Mouse (Mus musculus): ENCODE results near the gene Hyal3.

The Hyal3 gene

DNA sequence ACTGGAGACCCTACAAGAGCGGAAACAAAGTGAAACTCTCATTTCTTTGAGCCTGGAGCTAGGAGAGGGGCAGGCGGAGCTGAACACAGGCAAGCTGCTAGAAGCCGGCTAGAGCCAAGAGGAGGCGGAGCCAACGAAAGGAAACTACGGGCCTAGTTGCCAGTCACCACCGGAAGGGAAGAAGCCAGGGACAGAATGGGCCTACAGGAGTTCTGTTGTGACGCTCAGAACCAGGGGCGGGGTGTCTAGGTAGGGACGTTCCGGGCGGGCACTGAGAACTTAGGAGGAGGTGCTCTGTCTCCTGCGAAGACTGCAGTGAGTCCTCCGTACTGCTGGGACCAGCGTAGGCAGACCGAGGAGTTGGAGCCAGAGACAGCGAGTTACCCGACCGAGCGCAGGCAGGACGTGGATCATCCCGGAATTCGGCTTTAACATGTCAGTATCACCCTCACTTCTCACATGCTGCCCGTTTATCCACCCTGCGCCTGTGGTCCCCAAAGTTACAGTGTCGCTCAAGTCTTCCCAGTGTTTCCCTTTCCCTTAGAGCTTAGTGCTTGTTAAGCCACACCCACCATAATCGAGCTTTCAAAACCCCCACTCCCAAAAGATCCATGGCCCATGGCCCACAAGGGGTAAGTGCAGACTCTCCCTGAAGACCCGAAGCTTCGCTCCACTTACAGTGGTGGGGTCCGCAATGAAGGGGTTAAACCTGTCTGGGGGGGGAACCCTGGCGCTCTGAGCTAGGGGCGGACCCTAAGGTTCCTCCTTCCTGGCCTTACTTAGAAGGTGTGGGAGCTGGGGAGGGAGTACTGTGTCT lies at the start of gene Hyal3:
Gene Hyal3 (plus strand): TSS at position 318 of the 817 bp plus-strand sequence.
- DNase-seq (ENCODE audit: low read depth) = peak; percentile 85

DNA sequence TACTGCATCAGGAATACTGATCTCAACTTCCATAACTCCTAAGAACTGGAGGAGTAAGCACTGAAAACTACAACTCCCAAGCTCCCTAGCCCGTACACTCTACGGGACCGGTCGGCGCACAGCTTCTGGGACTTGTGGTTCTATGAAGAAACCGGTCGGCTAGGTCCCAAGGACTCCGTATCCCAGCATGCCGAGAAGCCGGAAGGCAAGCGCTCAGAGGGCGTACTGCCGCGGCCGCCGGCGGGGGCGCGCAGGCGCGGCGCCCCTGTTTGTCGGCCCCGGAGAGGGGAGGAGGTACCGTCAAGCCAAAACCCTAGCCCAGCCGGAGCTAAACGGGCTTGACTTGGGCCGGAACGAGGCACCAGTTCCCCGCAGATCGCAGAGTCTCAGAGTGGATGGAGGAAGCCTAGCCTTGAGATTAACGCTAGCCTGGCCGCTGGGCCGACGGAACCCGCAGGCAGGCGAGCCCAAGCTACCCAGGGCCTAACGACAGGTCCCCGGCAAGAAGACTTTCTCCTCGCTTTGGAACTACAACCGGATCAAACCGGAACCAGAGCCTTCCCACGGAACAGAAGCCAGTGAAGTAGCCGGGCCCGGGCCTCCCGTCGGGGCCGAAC lies 46.7 kb upstream of the Hyal3 start, which contains the start of gene Tmem115:
Gene Tmem115 (plus strand): TSS at position 155 of the 617 bp plus-strand sequence.
- peak; percentile 97 for DNase-seq (ENCODE audit: low read depth)

DNA sequence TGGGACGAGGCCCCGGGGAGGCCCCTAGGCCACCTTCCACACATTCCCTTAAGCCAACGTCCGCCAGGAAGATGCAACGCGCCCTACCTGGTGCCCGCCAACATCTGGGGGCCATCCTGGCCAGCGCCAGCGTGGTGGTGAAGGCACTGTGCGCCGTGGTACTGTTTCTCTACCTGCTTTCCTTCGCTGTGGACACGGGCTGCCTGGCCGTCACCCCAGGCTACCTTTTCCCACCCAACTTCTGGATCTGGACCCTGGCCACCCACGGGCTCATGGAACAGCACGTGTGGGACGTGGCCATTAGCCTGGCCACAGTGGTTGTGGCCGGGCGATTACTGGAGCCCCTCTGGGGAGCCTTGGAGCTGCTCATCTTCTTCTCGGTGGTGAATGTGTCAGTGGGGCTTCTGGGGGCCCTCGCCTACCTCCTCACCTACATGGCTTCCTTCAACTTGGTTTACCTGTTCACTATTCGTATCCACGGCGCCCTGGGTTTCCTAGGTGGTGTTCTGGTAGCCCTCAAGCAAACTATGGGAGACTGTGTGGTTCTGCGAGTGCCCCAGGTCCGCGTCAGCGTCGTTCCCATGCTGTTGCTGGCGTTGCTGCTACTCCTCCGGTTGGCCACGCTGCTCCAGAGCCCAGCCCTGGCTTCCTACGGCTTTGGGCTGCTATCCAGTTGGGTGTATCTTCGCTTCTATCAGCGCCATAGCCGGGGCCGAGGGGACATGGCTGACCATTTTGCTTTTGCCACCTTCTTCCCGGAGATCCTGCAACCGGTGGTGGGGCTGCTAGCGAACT lies 46.0 kb upstream of the Hyal3 start:
- DNase-seq (ENCODE audit: low read depth) = no peak

DNA sequence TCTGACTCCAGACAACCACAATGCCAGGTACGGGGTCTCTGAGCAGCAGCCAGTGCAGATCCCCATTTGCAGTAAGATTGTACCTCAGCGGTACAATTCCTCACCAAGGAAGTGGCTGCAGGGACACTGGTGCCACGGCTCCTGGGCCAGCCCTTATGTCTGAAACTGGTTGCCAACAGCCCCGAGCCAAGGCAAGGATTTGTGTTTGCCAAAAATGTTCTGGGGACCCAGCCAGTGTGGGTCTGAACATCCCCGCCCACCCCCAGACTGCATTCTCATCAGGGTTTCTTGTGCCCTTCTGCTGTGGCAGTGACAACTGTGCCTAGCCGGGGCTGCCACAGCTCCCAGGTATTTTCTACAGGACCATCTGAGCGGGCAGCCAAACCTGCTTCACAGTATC lies 42.4 kb upstream of the Hyal3 start:
- no peak for DNase-seq (ENCODE audit: low read depth)

DNA sequence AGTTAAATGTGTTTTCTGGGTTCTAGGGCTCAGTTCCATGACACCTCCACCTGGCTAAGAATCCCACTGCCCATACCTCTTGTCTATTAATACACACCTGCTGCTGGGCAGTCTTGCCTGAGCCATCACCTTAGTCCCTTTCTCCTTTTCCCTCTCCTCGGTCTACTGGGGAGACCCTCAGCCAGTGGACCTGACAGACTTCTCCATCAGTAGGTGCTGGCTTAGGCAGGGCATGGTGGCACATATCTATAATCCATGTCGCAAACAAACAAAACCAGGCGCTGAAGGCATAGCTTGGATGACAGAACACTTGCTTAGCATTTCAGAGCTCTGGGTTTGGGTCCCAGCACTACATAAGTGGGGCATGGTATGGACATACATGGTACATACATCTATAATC lies 41.9 kb upstream of the Hyal3 start:
- DNase-seq (ENCODE audit: low read depth) = no peak

DNA sequence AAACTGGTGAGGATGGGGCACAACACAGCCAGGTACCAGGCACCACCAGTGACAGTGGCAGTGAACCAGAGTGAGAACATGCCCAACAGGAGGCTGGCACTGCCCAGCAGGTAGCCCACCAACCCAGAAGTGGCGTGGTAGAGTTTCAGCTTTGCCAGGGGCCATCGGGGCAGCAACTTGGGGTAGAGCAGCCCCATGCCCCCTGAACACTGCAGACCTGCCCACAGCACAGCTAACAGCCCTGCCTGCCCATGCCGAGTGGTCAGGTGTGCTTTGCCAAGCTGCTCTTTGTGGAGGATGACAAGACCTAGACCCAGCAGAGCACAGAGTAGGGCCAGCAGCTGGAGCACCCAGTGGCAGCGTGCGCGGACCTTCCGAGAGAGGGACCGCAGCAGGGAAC lies 40.7 kb upstream of the Hyal3 start:
- no peak for DNase-seq (ENCODE audit: low read depth)

DNA sequence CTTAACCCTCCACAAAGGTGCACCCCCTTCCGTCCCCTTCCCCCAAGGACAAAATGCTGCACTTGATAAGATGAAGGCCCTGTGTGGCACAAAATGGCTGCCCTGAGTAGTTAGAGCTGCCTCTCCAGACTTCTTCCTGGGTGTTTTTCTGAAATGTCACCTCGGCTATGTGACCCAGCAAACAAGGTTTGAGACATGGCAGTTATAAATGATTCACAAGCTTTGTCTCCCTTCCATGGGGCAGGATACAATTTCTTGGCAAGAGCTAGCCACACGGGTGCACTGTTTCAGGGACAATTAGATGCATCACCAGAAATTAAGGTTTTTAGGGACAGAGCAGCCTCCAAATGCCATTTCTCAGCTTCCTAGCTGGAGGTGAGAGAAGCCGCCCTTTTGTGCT lies 40.2 kb upstream of the Hyal3 start:
- no peak for DNase-seq (ENCODE audit: low read depth)

DNA sequence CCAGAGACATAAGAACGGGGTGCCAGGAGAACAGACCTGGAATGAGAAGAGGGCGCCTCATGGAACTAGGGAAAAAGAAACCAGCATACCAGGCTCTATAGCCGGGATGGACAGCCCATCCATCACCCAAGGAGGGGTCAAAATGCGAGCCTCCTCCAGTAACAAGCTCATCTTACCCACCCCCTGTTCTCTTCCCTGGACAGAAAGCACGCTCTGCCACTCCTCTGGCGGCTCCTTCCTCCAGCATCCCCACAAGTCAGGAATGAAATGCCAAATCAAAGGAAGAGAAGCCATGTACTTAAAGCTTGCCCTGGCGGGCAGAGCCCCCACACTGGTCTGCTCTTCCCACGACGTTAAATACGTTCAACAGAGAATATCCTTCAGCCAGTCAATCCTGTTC lies 39.6 kb upstream of the Hyal3 start:
- no peak for DNase-seq (ENCODE audit: low read depth)

DNA sequence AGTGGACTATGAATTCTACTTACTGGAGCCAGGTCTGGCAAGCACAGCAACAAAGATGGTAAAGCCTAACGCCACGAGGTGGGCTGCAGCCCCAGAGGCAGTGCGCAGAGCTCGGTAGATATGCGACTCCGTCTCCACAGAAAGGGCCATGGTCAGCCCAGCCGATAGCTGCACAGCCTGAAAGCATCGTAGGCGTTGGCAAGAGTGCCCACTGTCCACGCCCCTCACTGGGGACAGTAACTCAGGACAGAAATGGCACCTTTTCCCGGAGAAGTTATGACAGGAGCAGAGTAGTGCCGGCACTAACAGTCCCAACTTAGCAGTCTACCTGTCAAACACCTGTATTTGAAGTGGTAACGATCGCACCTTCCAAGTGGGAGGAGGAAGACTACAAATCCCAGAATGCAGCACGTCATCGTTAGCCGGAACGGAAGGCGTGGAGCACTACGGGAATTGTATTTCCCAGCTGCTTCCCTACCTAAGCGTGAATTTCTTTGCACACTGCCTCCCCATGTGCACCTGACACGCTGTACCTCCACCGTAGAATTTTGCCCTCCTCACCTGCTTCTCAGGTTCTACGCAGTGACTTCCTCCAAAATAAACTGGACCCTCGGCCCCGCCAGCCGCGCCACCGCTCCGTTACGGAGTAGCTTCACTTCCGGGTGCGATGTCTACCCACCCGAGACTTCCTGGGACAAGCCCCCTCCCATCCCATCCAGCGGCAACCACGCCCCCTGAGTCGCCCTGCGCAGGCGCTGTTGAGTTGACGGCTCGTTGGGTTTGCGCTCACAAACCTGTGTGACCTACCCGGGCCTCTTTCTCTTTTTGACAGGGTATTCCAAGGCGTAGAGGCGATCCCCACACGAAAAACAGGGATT lies 38.9 kb upstream of the Hyal3 start, which contains the start of the genes Cyb561d2 and Nprl2:
Gene Cyb561d2 (minus strand): TSS at position 720 of the 878 bp plus-strand sequence.
Gene Nprl2 (plus strand): TSS at position 753 of the 878 bp plus-strand sequence.
- peak; percentile 91 for DNase-seq (ENCODE audit: low read depth)

DNA sequence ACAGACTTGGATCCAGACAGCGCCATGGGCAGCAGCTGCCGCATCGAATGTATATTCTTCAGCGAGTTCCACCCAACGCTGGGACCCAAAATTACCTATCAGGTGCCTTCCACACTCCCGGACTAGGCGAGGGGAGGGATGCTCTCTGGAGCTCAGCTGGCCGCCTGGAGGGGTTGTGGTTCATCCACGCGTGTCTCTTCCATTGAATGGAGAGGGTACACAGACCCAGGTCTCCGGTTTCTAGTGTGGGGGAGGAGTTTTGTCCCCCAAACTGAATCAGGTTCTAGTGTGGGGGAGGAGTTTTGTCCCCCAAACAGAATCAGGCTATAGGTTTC lies 38.3 kb upstream of the Hyal3 start:
- no peak for DNase-seq (ENCODE audit: low read depth)

DNA sequence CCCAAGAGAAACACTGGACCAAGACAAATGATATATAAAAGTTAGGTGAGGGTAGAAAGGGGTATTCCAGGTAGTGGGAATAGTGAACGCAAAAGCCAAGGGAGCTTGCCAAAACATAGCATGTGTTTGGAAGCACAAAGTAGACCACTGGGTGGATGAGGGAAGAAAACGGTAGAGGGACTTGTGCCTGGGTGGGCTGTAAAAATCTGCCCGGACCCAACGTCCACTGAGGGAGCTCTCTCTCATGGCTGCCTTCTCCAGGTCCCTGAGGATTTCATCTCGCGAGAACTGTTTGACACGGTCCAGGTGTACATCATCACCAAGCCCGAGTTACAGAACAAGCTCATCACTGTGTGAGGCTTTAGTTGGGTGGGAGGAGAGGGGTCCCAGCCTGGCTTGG lies 37.9 kb upstream of the Hyal3 start:
- DNase-seq (ENCODE audit: low read depth) = no peak

DNA sequence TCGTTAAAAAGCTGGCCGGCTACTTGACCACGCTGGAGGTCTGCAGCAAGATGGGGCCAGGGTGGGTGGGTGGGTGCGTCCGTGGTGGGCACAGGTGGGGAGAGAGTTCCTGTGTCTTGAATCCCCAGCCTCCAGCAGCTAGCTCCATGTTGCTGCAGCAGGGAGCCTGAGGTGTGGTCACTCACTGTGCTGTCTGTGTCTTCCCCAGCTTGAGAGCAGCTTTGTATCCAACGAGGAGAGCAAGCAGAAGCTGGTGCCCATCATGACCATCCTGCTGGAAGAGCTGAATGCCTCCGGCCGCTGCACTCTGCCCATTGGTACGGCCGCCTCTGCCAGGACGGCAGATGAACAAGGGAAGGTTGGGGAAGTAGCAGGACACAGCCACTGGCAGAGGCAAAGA lies 37.3 kb upstream of the Hyal3 start:
- DNase-seq (ENCODE audit: low read depth) = no peak

DNA sequence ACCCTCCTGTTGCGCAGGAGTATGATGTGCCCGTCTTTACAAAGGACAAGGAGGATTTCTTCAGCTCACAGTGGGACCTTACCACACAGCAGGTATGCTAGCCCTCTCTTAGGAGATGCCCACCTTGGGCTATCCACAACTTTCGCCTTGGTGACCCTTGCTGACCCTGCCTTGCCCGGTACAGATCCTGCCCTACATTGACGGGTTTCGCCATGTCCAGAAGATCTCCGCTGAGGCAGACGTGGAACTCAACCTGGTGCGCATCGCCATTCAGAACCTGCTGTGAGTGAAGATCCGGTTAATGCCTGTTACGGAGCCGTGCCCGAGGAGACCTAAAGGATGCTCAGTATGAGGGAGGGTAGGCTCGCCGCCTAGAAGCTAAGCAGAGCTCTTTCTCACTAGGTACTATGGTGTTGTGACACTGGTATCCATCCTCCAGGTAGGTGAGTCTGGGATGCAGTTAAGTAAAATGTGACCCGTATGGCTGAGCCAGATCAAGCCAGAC lies 36.4 kb upstream of the Hyal3 start:
- DNase-seq (ENCODE audit: low read depth) = no peak

DNA sequence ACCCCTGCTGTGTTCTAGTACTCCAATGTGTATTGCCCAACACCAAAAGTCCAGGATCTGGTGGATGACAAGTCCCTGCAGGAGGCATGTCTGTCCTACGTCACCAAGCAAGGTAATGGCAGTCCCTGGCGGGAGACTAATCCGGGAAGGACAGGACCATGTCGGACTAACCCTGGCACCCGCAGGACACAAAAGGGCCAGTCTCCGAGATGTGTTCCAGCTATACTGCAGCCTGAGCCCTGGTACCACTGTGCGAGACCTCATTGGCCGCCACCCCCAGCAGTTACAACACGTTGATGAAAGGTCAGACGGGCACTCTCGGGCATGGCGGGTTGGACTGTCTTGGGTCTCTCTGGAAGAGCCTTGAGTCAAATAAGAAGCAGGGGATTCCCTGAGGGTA lies 35.9 kb upstream of the Hyal3 start:
- no peak for DNase-seq (ENCODE audit: low read depth)

DNA sequence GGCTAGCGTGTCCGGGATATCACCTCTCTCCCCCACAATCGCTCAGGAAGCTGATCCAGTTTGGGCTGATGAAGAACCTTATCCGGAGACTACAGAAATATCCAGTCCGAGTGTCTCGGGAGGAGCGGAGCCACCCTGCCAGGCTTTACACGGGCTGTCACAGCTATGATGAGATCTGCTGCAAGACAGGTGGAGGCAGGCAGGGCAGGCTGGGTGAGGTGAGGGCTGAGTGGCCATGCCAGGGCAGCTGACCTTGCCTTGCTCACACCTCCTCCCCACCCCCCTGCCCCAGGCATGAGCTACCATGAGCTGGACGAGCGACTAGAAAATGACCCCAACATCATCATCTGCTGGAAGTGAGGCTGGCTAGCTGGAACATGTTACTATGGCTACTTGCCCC lies 35.4 kb upstream of the Hyal3 start:
- no peak for DNase-seq (ENCODE audit: low read depth)

DNA sequence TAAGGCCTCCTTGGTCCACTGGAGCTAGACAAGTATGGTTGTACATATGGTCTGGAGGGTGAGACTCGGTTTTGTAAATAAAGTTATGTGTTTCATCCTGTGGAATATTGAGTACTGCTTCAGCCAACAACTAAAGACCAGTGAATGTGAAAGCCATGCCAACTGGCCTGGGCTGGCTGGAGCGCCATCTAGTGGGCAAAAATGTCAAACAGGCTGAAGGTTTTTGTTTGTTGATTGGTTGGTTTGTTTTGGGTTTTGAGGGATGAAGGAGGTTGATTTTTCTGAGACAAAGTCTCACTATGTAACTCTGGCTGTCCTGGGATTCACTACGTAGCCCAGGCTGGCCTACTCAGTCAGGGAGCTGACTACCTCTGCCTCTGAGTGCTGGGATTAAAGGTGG lies 35.0 kb upstream of the Hyal3 start:
- DNase-seq (ENCODE audit: low read depth) = no peak

DNA sequence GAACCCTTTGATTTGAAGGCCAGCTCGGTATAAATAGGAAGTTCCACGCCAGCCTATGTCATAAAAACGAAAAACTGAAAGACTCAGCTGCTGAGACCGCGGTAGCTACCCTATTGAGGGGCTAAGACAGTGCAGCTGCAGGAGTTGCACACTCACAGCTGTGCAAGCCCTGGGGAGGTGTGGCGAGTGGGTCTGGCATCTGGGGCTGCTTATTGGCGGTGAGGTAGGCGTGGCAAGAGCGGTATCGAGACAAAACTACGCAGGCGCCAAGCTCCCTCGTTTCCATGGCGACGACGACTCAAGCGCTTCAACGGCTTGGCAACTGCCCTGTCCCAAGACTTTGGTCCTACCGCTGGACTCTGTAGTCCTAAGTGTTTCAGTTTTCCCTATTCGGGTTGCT lies 33.6 kb upstream of the Hyal3 start, which contains the start of gene Zmynd10:
Gene Zmynd10 (plus strand): TSS at position 273 of the 400 bp plus-strand sequence.
- DNase-seq (ENCODE audit: low read depth) = peak; percentile 82

DNA sequence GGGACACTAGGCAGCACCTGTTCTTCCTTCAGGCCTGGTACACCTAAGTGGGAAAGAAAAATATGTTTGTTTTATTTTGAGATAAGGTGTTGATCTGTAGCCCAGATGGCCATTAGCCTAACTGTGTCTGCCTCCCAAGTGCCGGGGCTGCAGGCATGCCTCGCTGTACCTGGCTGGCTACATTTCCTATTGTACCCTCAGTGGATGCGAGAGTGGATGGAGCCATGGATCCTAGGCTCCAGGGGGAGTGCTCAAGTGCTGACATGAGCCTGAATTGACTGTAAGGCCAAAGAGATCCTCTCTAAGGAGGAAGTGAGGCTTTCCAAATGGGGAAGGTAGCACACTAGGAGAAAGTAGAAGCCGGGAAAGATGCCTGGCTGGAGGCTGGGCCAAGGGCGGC lies 32.7 kb upstream of the Hyal3 start:
- DNase-seq (ENCODE audit: low read depth) = no peak

DNA sequence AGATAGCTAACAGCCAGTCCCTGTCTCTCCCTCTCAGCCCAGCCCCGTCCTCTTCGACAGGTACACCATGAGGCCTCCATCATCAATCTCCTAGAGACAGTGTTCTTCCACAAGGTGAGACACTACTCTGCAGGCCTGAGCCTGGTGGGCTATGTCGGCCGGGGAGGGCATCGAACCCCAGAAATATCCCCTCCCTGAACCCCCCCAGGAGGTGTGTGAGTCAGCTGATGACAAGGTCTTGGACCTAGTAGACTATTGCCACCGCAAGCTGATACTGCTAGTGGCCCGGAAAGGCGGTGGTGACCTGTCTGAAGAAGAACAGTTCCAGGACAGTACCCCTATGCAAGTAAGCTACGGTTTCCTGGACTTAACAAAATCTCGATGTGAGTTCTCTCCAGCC lies 31.8 kb upstream of the Hyal3 start:
- no peak for DNase-seq (ENCODE audit: low read depth)

DNA sequence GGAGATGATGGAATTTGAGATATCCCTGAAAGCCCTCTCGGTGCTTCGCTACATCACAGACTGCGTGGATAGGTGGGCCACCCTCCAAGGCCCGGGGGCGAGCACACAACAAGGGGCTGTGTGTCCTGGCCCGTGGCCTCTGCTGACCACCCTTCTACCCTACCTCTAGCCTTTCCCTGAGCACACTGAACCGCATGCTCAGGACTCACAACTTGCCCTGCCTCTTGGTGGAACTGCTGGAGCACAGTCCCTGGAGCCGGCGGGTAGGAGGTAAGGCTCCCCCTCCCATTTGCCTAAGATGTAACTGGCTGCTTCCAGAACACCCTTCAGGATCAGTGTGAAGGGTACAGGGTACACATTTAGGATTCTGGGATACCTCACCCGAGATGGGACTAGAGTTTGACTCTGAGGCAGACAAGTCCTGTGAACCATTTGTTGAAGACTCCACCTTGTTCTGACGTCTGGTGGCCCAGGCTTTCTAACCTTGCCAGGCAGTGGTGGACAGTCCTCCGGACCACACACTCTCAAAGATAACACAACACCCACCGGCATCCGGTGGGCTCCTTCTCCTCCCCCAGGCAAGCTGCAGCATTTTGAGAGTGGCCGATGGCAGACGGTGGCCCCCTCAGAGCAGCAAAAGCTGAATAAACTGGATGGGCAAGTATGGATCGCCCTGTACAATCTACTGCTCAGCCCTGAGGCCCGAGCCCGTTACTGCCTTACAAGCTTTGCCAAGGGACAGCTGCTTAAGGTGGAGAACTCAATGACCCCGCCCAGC lies 31.1 kb upstream of the Hyal3 start:
- DNase-seq (ENCODE audit: low read depth) = no peak

All from fibroblast of lung, adult 2 months (primary cell).